Mouse (Mus musculus) MEL (cell line): Measurements from ENCODE around the gene Jarid2. TPM values are rescaled to one million over a fixed set of nuclear protein-coding genes. Genes with fewer than 3 reads are reported as not detected.

ENCODE experiments used
- DNase-seq: peaks from one replicate; pipeline ENCODE4 v3.0.0; 2011; ENCODE audit warnings: low read depth, low spot score
- H3K27ac ChIP-seq: 2 replicates; pipeline ENCODE4 v1.5.1; 2012; ENCODE audit warnings: low read depth, mild to moderate bottlenecking, control low read depth, low read length, moderate library complexity; ENCODE audit not compliant: control insufficient read depth
- H3K27me3 ChIP-seq, 2 experiments: fragments of 150-350 bp in 1 of 2; sonication (generic) in 1 of 2; 2 replicates each; pipeline ENCODE4 v1.6.1; 2012; ENCODE audit warnings: low read length in 2 of 2, mild to moderate bottlenecking in 2 of 2, improper control_type of control experiment in 1 of 2, moderate library complexity in 1 of 2; ENCODE audit not compliant: insufficient read depth in 2 of 2, control insufficient read depth in 1 of 2
- H3K36me3 ChIP-seq, 2 experiments: 2 replicates each; pipeline ENCODE4 v1.6.1; 2012 to 2014; ENCODE audit warnings: low read length in 2 of 2, improper control_type of control experiment in 1 of 2, inconsistent platforms in 1 of 2, mild to moderate bottlenecking in 1 of 2; ENCODE audit not compliant: insufficient read depth in 2 of 2, control insufficient read depth in 1 of 2
- H3K4me1 ChIP-seq, 2 experiments: fragments of 150-350 bp in 1 of 2; sonication (generic) in 1 of 2; 2 replicates each; pipeline ENCODE4 v1.6.1; 2012; ENCODE audit warnings: low read length in 2 of 2, improper control_type of control experiment in 1 of 2, mild to moderate bottlenecking in 1 of 2; ENCODE audit not compliant: insufficient read depth in 2 of 2, control insufficient read depth in 1 of 2
- H3K4me3 ChIP-seq, 2 experiments: fragments of 150-350 bp in 1 of 2; sonication (generic) in 1 of 2; 2 replicates each; pipeline ENCODE4 v1.5.1; 2012; ENCODE audit warnings: low read depth in 2 of 2, low read length in 2 of 2, mild to moderate bottlenecking in 2 of 2, moderate library complexity in 2 of 2, control low read depth in 1 of 2, improper control_type of control experiment in 1 of 2; ENCODE audit not compliant: control insufficient read depth in 1 of 2, insufficient read depth in 1 of 2
- H3K79me2 ChIP-seq: 2 replicates; pipeline ENCODE4 v1.6.1; 2012; ENCODE audit warnings: mild to moderate bottlenecking, low read length, moderate library complexity; ENCODE audit not compliant: control insufficient read depth, poor library complexity, insufficient read depth
- H3K9ac ChIP-seq: 2 replicates; pipeline ENCODE4 v1.6.1; 2012; ENCODE audit warnings: low read depth, mild to moderate bottlenecking, control low read depth, low read length, moderate library complexity; ENCODE audit not compliant: control insufficient read depth, poor library complexity, severe bottlenecking
- H3K9me3 ChIP-seq: fragments of 150-350 bp; sonication (generic); replicated peaks from 2 replicates; pipeline ENCODE4 v1.6.1; 2012; ENCODE audit warnings: mild to moderate bottlenecking, low read length, improper control_type of control experiment, moderate library complexity; ENCODE audit not compliant: insufficient read depth
- BHLHE40 ChIP-seq: IDR thresholded peaks from 2 replicates; pipeline ENCODE4 v1.6.1; 2012; ENCODE audit warnings: low read depth, mild to moderate bottlenecking, inconsistent platforms, low read length, improper control_type of control experiment, borderline replicate concordance
- CHD1 ChIP-seq: IDR thresholded peaks from 2 replicates; pipeline ENCODE4 v1.6.1; 2012; ENCODE audit warnings: low read depth, mild to moderate bottlenecking, inconsistent platforms, low read length, improper control_type of control experiment
- E2F4 ChIP-seq: IDR thresholded peaks from 2 replicates; pipeline ENCODE4 v1.6.1; 2011; ENCODE audit warnings: low read depth, low read length, improper control_type of control experiment, borderline replicate concordance
- ELF1 ChIP-seq: IDR thresholded peaks from 2 replicates; pipeline ENCODE4 v1.6.1; 2014; ENCODE audit warnings: low read depth, mild to moderate bottlenecking, inconsistent platforms, low read length, improper control_type of control experiment, moderate library complexity
- EP300 ChIP-seq, 2 experiments: IDR thresholded peaks; 2 replicates each; pipeline ENCODE4 v1.6.1; 2011; ENCODE audit warnings: improper control_type of control experiment in 2 of 2, low read length in 2 of 2, low read depth in 1 of 2, mild to moderate bottlenecking in 1 of 2
- MAFK ChIP-seq: IDR thresholded peaks from 2 replicates; pipeline ENCODE4 v1.6.1; 2011; ENCODE audit warnings: low read depth, mild to moderate bottlenecking, low read length, improper control_type of control experiment, borderline replicate concordance
- MAX ChIP-seq: IDR thresholded peaks from 2 replicates; pipeline ENCODE4 v1.6.1; 2011; ENCODE audit warnings: low read length, improper control_type of control experiment
- MAZ ChIP-seq: IDR thresholded peaks from 2 replicates; pipeline ENCODE4 v1.6.1; 2012; ENCODE audit warnings: low read depth, mild to moderate bottlenecking, inconsistent platforms, low read length, improper control_type of control experiment
- MEF2A ChIP-seq: IDR thresholded peaks from 2 replicates; pipeline ENCODE4 v1.6.1; 2014; ENCODE audit warnings: low read depth, mild to moderate bottlenecking, inconsistent platforms, low read length, improper control_type of control experiment; ENCODE audit not compliant: poor library complexity, insufficient replicate concordance, severe bottlenecking; ENCODE audit errors: extremely low read depth
- MXI1 ChIP-seq: IDR thresholded peaks from 2 replicates; pipeline ENCODE4 v1.6.1; 2011; ENCODE audit warnings: mild to moderate bottlenecking, low read depth, low read length, improper control_type of control experiment
- NELFE ChIP-seq: IDR thresholded peaks from 2 replicates; pipeline ENCODE4 v1.6.1; 2011; ENCODE audit warnings: low read depth, low read length, improper control_type of control experiment
- POLR2A ChIP-seq, 2 experiments: IDR thresholded peaks; 2 replicates each; pipeline ENCODE4 v1.6.1; 2011 to 2012; ENCODE audit warnings: low read length in 2 of 2, mild to moderate bottlenecking in 2 of 2, control low read depth in 1 of 2, improper control_type of control experiment in 1 of 2, low read depth in 1 of 2, moderate library complexity in 1 of 2; ENCODE audit not compliant: control insufficient read depth in 1 of 2, insufficient read depth in 1 of 2, poor library complexity in 1 of 2
- RAD21 ChIP-seq: IDR thresholded peaks from 2 replicates; pipeline ENCODE4 v1.6.1; 2011; ENCODE audit warnings: mild to moderate bottlenecking, low read depth, low read length, improper control_type of control experiment
- SIN3A ChIP-seq: IDR thresholded peaks from 2 replicates; pipeline ENCODE4 v1.6.1; 2012; ENCODE audit warnings: low read length, improper control_type of control experiment, inconsistent platforms
- SMC3 ChIP-seq: IDR thresholded peaks from 2 replicates; pipeline ENCODE4 v1.6.1; 2011; ENCODE audit warnings: low read depth, low read length, improper control_type of control experiment
- TCF12 ChIP-seq: IDR thresholded peaks from 2 replicates; pipeline ENCODE4 v1.6.1; 2014; ENCODE audit warnings: low read depth, mild to moderate bottlenecking, inconsistent platforms, low read length, improper control_type of control experiment, moderate library complexity
- USF1 ChIP-seq: IDR thresholded peaks from 2 replicates; pipeline ENCODE4 v1.6.1; 2014; ENCODE audit warnings: low read depth, mild to moderate bottlenecking, inconsistent platforms, low read length, improper control_type of control experiment, moderate library complexity
- ZKSCAN1 ChIP-seq: IDR thresholded peaks from 2 replicates; pipeline ENCODE4 v1.6.1; 2012; ENCODE audit warnings: low read depth, mild to moderate bottlenecking, inconsistent platforms, low read length, improper control_type of control experiment, moderate library complexity
- polyA plus RNA-seq, 2 experiments: library from polyadenylated mRNA; stranded (reverse) in 1 of 2; unstranded in 1 of 2; fragments of >175 nt in 1 of 2; fragments of >200 nt in 1 of 2; gene quantifications; 2 replicates each; pipeline versions ENCODE4 v1.2.1 to v1.2.4; 2012; ENCODE audit warnings: low replicate concordance in 2 of 2, low read depth in 1 of 2; ENCODE audit not compliant: insufficient read length in 2 of 2, insufficient read depth in 1 of 2, missing spikeins in 1 of 2
- total RNA-seq: library from RNA; depleted of rRNA; stranded (reverse); fragments of 300-350 nt; gene quantifications from 2 replicates; pipeline ENCODE4 v1.2.3, GENCODE M21; 2012; rRNA removed

Jarid2 gene
- 5.4 and 6.7 TPM in 2 replicates for total RNA-seq
- 10 to 100 TPM; 21.2 to 76.5 TPM for polyA plus RNA-seq

GRCm38 (mm10) chr13:44729424-44729971 is at the start of gene Jarid2:
TSS of gene Jarid2 (plus strand) at chr13:44729474.
- peak; percentile 72 for DNase-seq

DNA sequence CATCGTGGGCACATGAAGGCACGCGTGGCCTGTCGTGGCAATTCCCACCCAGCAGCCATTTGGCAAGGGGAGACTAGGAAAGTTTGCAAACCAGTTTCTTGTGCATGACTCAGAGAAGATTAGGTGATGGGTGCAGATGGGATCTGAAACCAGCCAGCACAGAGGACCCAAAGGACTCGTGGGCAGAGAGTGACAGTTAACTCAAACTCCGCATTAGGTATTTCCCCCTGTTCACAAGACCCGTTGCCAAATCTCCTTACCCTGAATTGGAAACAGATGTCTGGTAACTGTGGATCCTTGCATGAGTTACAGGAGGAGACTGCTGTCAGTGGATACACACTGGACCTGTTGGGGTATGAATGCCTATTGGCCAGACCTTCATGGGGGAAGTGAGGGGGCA is 48.2 kb upstream of the Jarid2 start:
- Histone ChIP-seq H3K9ac (no peak overlapping the region), H3K36me3 (no peaks in the 10 kb centered on the region), H3K27ac (no peak overlapping the region), H3K4me3 (no peak overlapping the region), H3K79me2 (no peaks in the 10 kb centered on the region), H3K27me3 (peaks cover 0 to 2% of the 10 kb centered on the region in 2 experiments; a peak in 2 of 4 replicates)
- DNase-seq: no peak
- no peak for TF ChIP-seq SMC3
- no peak for TF ChIP-seq ELF1
- TF ChIP-seq E2F4: no peak
- no peak for TF ChIP-seq MEF2A
- TF ChIP-seq, all 39 proteins: peak for 0
- no peaks in the 10 kb centered on the region; a peak in 1 of 4 replicates for H3K4me1 ChIP-seq
- H3K9me3 ChIP-seq: no peaks in the 10 kb centered on the region

More at GRCm38 (mm10) chr13:44729424-44729971, at the start of gene Jarid2:
- H3K9me3 ChIP-seq: no peaks in the 10 kb centered on the region
- H3K79me2 ChIP-seq: peaks cover 22% of the 10 kb centered on the region
- H3K36me3 ChIP-seq: peaks cover 0 to 2% of the 10 kb centered on the region in 2 experiments; a peak in 1 of 4 replicates
- TF ChIP-seq MAX (no peak), MXI1 (peak; percentile 52; the same call in 1 of the 2 replicates), MAZ (no peak), CHD1 (no peak), USF1 (no peak), ZKSCAN1 (no peak), POLR2A (IDR thresholded peaks at IDR 0.05; ENCODE audit: control insufficient read depth in 1 of 2, insufficient read depth in 1 of 2, low read depth in 1 of 2, low read length in 2 of 2, poor library complexity in 1 of 2) (no peak), SIN3A (0 out of 2 replicates have a peak, but pooled peaks have one; percentile 19), NELFE (no peak; the same call in 1 of the 2 replicates), ELF1 (0 out of 2 replicates have a peak, but pooled peaks have one; percentile 16), TCF12 (no peak), BHLHE40 (no peak), MAFK (no peak), MEF2A (no peak), RAD21 (no peak), E2F4 (no peak), EP300 (IDR thresholded peaks at IDR 0.05; ENCODE audit: low read depth in 1 of 2, low read length in 2 of 2) (no peak)
- 0 out of 4 replicates have a peak, but pooled peaks cover 0 to 3% of the 10 kb centered on the region in 2 experiments for H3K4me1 ChIP-seq
- H3K9ac ChIP-seq: peak within 1 kb of the TSS; percentile 96
- H3K27me3 ChIP-seq: no peaks in the 10 kb centered on the region
- H3K27ac ChIP-seq: peak within 1 kb of the TSS; percentile 72
- peak within 1 kb of the TSS; percentile 85 to 92 for H3K4me3 ChIP-seq
